In genomic region chr12:82397751-82398150, GRCm38 (mm10) we compare ENCODE assay signal across 12 mouse cellular contexts.
A peak's percentile ranks its signal among the peaks of the same experiment; 100 is the strongest.
DNase-seq lines count a peak whose midpoint lies in the region; ATAC-seq lines count a peak whose summit lies in the region.
"Had no signal": no experiment of that assay in that cellular context is flagged by ENCODE, and none has a peak within 500 bp of the region (broad histone marks: within the 10 kb centered on the region; RNA-seq: fewer than 3 reads in every experiment).

No protein-coding gene starts in this region.

- DNase-seq in hindbrain, embryonic 14.5 days (ENCODE audit: low spot score) = peak; percentile 29
- peak; percentile 69 for DNase-seq in 3T3-L1 (ENCODE audit: low read depth, low spot score)
- peak; percentile 78 for DNase-seq in cerebellum, adult 11-12 months
- no peak for DNase-seq in adrenal gland, adult 2 months
- DNase-seq in thymus, postnatal 0 days (ENCODE audit: low spot score) = no peak
- DNase-seq: thymus, postnatal 14 days had no signal

- ATAC-seq in hindbrain, embryonic 14.5 days (ENCODE audit: low FRiP score) = no peak
- ATAC-seq in hindbrain, embryonic 12.5 days (ENCODE audit: low FRiP score) = no peak
- ATAC-seq in kidney, embryonic 14.5 days (ENCODE audit: low FRiP score, low TSS enrichment) = peak; percentile 79; the same call in 1 of the 2 replicates
- ATAC-seq in CD4-positive, CD25-positive, alpha-beta regulatory T cell, adult 4 months = no peak

- H3K9me3 ChIP-seq in hindbrain, embryonic 14.5 days (ENCODE audit: control insufficient read depth, low read length) = no peaks in the 10 kb centered on the region
- H3K9me3 ChIP-seq in hindbrain, embryonic 12.5 days (replicated peaks) = no peaks in the 10 kb centered on the region
- no peaks in the 10 kb centered on the region for H3K9me3 ChIP-seq in kidney, embryonic 14.5 days (ENCODE audit: control insufficient read depth, low read length)
- H3K9me3 ChIP-seq: heart, embryonic 13.5 days; limb, embryonic 12.5 days; neural tube, embryonic 12.5 days had no signal

- no peak overlapping the region for H3K9ac ChIP-seq in hindbrain, embryonic 14.5 days
- no peak overlapping the region for H3K9ac ChIP-seq in hindbrain, embryonic 12.5 days
- H3K9ac ChIP-seq in kidney, embryonic 14.5 days (ENCODE audit: low read depth, low read length) = no peak overlapping the region
- H3K9ac ChIP-seq: heart, embryonic 13.5 days; limb, embryonic 12.5 days; neural tube, embryonic 12.5 days had no signal

- no peaks in the 10 kb centered on the region for H3K27me3 ChIP-seq in hindbrain, embryonic 14.5 days (ENCODE audit: control insufficient read depth, insufficient read depth, low read length)
- H3K27me3 ChIP-seq in hindbrain, embryonic 12.5 days = no peaks in the 10 kb centered on the region
- H3K27me3 ChIP-seq in kidney, embryonic 14.5 days (ENCODE audit: control insufficient read depth, insufficient read depth, low read length) = no peaks in the 10 kb centered on the region
- H3K27me3 ChIP-seq: heart, embryonic 13.5 days; limb, embryonic 12.5 days; neural tube, embryonic 12.5 days had no signal

- H3K4me3 ChIP-seq in hindbrain, embryonic 14.5 days (replicated peaks; ENCODE audit: low read length) = no peak overlapping the region
- H3K4me3 ChIP-seq in hindbrain, embryonic 12.5 days = no peak overlapping the region
- H3K4me3 ChIP-seq in kidney, embryonic 14.5 days (ENCODE audit: low read length) = no peak overlapping the region
- H3K4me3 ChIP-seq: heart, embryonic 13.5 days; limb, embryonic 12.5 days; neural tube, embryonic 12.5 days had no signal

- H3K4me2 ChIP-seq in hindbrain, embryonic 14.5 days (replicated peaks) = no peak overlapping the region
- no peak overlapping the region for H3K4me2 ChIP-seq in hindbrain, embryonic 12.5 days (replicated peaks)
- H3K4me2 ChIP-seq in kidney, embryonic 14.5 days (replicated peaks; ENCODE audit: low read depth, low read length) = no peak overlapping the region
- H3K4me2 ChIP-seq: heart, embryonic 13.5 days; limb, embryonic 12.5 days; neural tube, embryonic 12.5 days had no signal

- H3K4me1 ChIP-seq in hindbrain, embryonic 14.5 days (replicated peaks; ENCODE audit: control insufficient read depth, insufficient read depth, low read length) = no peaks in the 10 kb centered on the region
- H3K4me1 ChIP-seq in hindbrain, embryonic 12.5 days = 0 out of 2 replicates have a peak, but pooled peaks cover 9% of the 10 kb centered on the region
- peaks cover 14% of the 10 kb centered on the region for H3K4me1 ChIP-seq in kidney, embryonic 14.5 days (ENCODE audit: control insufficient read depth, insufficient read depth, low read length)
- H3K4me1 ChIP-seq: neural tube, embryonic 12.5 days had no signal

- 57% methylated on average over 9 of the region's 9 CpGs for WGBS in hindbrain, embryonic 14.5 days
- 64% methylated on average over 9 of the region's 9 CpGs for WGBS in hindbrain, embryonic 12.5 days
- 49% methylated on average over 9 of the region's 9 CpGs for WGBS in kidney, embryonic 14.5 days

- no peak overlapping the region for H3K27ac ChIP-seq in hindbrain, embryonic 14.5 days
- H3K27ac ChIP-seq in hindbrain, embryonic 12.5 days = no peak overlapping the region
- H3K27ac ChIP-seq in kidney, embryonic 14.5 days (ENCODE audit: low read depth, low read length) = peak overlapping the region; percentile 71
- H3K27ac ChIP-seq: heart, embryonic 13.5 days; limb, embryonic 12.5 days; neural tube, embryonic 12.5 days had no signal

- H3K36me3 ChIP-seq in hindbrain, embryonic 14.5 days (replicated peaks; ENCODE audit: control insufficient read depth, insufficient read depth) = peaks cover 4% of the 10 kb centered on the region; the same call in 1 of the 2 replicates
- 0 out of 2 replicates have a peak, but pooled peaks cover 9% of the 10 kb centered on the region for H3K36me3 ChIP-seq in hindbrain, embryonic 12.5 days
- H3K36me3 ChIP-seq in kidney, embryonic 14.5 days (ENCODE audit: control insufficient read depth, insufficient read depth, low read length) = peaks cover 14% of the 10 kb centered on the region
- H3K36me3 ChIP-seq: neural tube, embryonic 12.5 days had no signal

Comparison
In these comparisons a context has a peak if more than half of its experiments do, and no peak if none do; other contexts are left out.
1. DNase-seq: peak in hindbrain, embryonic 14.5 days (single experiment), 3T3-L1 (single experiment) and cerebellum, adult 11-12 months (single experiment); none in adrenal gland, adult 2 months (single experiment) and thymus, postnatal 0 days (single experiment).